Mouse (Mus musculus) forebrain, embryonic 13.5 days (tissue): ENCODE data around the gene Cacng4. TPM values are rescaled to one million over a fixed set of nuclear protein-coding genes. Genes with fewer than 3 reads are reported as not detected.

Experiments
- polyA plus RNA-seq: library from polyadenylated mRNA; unstranded; fragments of >200 nt; fragmentation: Nextera tagmentation; extraction: Ambion mirVana; gene quantifications from 2 replicates; pipeline ENCODE4 v1.2.1, GENCODE M21; 2015

The Cacng4 gene
- polyA plus RNA-seq, 1 experiment from 2014 or later = 23.1 TPM

Other genes with a start within 250 kb of the Cacng4 start
- 15.6 and 15.9 TPM in 2 replicates for gene Helz, start 246.6 kb downstream of the Cacng4 start, polyA plus RNA-seq
- 0.33 TPM in 1 of 2 replicates, not detected in the other for gene Cacng1, start 78.0 kb downstream of the Cacng4 start, polyA plus RNA-seq
- gene Cacng5, start 120.5 kb upstream of the Cacng4 start, polyA plus RNA-seq = 1.4 and 2.2 TPM in 2 replicates